Mouse (Mus musculus) right cerebral cortex, adult 2 months (tissue): ENCODE data around the gene Dync2li1.

Source experiments
- DNase-seq, 2 experiments: peaks; one replicate each; pipeline ENCODE4 v3.0.0; 2021 to 2022; ENCODE audit warnings: low spot score in 2 of 2

Dync2li1 gene

GRCm38 (mm10) chr17:84611500-84611899 lies 14.8 kb upstream of the Dync2li1 start:
- DNase-seq, result no peak

- no peak for DNase-seq
These were observed 14.3 kb upstream of the Dync2li1 start for GRCm38 (mm10) chr17:84611971-84612370.

- no peak for DNase-seq
These were observed 10.5 kb upstream of the Dync2li1 start for GRCm38 (mm10) chr17:84615811-84616210.

- DNase-seq, result no peak
These were observed 9.7 kb upstream of the Dync2li1 start for GRCm38 (mm10) chr17:84616526-84617074.

- no peak for DNase-seq
These were observed 8.3 kb upstream of the Dync2li1 start for GRCm38 (mm10) chr17:84617953-84618352.

GRCm38 (mm10) chr17:84619112-84619511 lies 7.2 kb upstream of the Dync2li1 start:
- DNase-seq, result no peak

- DNase-seq, result no peak
These were observed 6.2 kb upstream of the Dync2li1 start for GRCm38 (mm10) chr17:84620076-84620475.

GRCm38 (mm10) chr17:84620610-84621009 lies 5.7 kb upstream of the Dync2li1 start:
- no peak for DNase-seq

- no peak for DNase-seq
These were observed 5.1 kb upstream of the Dync2li1 start for GRCm38 (mm10) chr17:84621209-84621608.

- no peak for DNase-seq
These were observed 4.3 kb upstream of the Dync2li1 start for GRCm38 (mm10) chr17:84622028-84622427.

GRCm38 (mm10) chr17:84622873-84623272 lies 3.4 kb upstream of the Dync2li1 start:
- DNase-seq, result no peak

- peak in 1 of 2 experiments; percentile 17 for DNase-seq
These were observed 585 bp downstream of the Dync2li1 start for GRCm38 (mm10) chr17:84626857-84627305.

- no peak for DNase-seq
These were observed 1.4 kb downstream of the Dync2li1 start for GRCm38 (mm10) chr17:84627721-84628120.

GRCm38 (mm10) chr17:84628611-84629010 lies 2.3 kb downstream of the Dync2li1 start:
- DNase-seq, result no peak

- no peak for DNase-seq
These were observed 5.5 kb downstream of the Dync2li1 start for GRCm38 (mm10) chr17:84631836-84632235.

GRCm38 (mm10) chr17:84633443-84633842 lies 7.1 kb downstream of the Dync2li1 start:
- no peak for DNase-seq

GRCm38 (mm10) chr17:84636328-84636727 lies 10.0 kb downstream of the Dync2li1 start:
- no peak for DNase-seq

- no peak for DNase-seq
These were observed 11.7 kb downstream of the Dync2li1 start for GRCm38 (mm10) chr17:84637971-84638370.

- no peak for DNase-seq
These were observed 13.6 kb downstream of the Dync2li1 start for GRCm38 (mm10) chr17:84639796-84640378.

GRCm38 (mm10) chr17:84641893-84642292 lies 15.6 kb downstream of the Dync2li1 start:
- DNase-seq, result peak; percentile 68 to 69

- peak in 1 of 2 experiments; percentile 23 for DNase-seq
These were observed 16.0 kb downstream of the Dync2li1 start for GRCm38 (mm10) chr17:84642324-84642723.

- no peak for DNase-seq
These were observed 18.2 kb downstream of the Dync2li1 start for GRCm38 (mm10) chr17:84644292-84645050.

- DNase-seq, result no peak
These were observed 18.8 kb downstream of the Dync2li1 start for GRCm38 (mm10) chr17:84645119-84645518.
